Mouse (Mus musculus): ENCODE measurements around the gene Nasp. TPM values are rescaled to one million over a fixed set of nuclear protein-coding genes. Genes with fewer than 3 reads are reported as not detected.

The Nasp gene
- polyA plus RNA-seq, 1 experiment from 2014 or later: 187 TPM

DNA sequence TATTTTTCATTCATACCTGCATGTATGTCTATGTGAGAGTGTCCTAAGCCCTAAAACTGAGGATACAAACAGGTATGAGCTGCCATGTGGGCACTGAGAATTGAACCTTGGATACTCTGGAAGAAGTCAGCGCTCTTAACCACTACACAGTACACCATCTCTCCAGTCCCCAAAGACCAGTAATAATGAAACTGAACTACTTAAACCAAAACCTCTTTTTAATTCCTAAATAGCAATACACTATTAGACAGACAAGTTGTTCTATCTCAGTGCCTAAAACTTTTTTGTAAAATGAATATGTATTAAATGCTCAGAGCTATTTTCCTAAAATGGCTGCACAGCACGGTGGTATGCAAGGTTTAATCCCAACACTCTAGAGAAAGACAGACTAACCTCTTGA lies 12.5 kb downstream of the Nasp start:
- Histone ChIP-seq H3K4me3 (ENCODE audit: low read depth, low read length) (no peak overlapping the region), H3K9me3 (ENCODE audit: control insufficient read depth, low read length) (no peaks in the 10 kb centered on the region), H3K36me3 (ENCODE audit: control insufficient read depth, insufficient read depth, low read length) (peaks cover 54% of the 10 kb centered on the region), H3K9ac (ENCODE audit: low read depth, low read length) (no peak overlapping the region), H3K4me1 (replicated peaks; ENCODE audit: control insufficient read depth, insufficient read depth, low read length) (no peaks in the 10 kb centered on the region), H3K4me2 (no peak overlapping the region), H3K27me3 (replicated peaks; ENCODE audit: control insufficient read depth, insufficient read depth, low read length) (no peaks in the 10 kb centered on the region), H3K27ac (ENCODE audit: low read depth, low read length) (no peak overlapping the region)
- no peak for ATAC-seq (replicated peaks; ENCODE audit: low FRiP score)
- no peak for DNase-seq (ENCODE audit: low spot score)
- WGBS: 97% methylated on average over 2 of the region's 2 CpGs

DNA sequence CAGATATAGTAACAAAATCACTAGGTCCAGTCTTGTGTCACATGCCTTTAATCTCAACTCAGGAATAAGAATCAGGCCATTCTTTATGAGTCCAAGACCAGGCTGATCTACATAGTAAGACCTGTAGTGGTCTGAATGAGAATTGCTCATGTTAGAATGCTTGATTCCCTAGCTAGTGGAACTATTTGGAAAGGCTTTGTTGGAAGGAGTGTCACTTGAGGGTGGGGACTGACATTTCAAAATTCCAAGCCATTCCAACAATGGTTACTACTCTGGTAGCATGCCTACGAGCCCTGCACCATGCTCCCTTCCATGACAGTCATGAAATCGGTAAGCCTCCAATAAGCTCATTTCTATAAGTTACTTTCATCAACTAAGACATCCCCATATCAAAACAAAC lies 15.1 kb downstream of the Nasp start:
- H3K4me1 ChIP-seq (replicated peaks; ENCODE audit: control insufficient read depth, insufficient read depth, low read length): no peaks in the 10 kb centered on the region
- no peak overlapping the region for H3K9ac ChIP-seq (ENCODE audit: low read depth, low read length)
- H3K36me3 ChIP-seq (ENCODE audit: control insufficient read depth, insufficient read depth, low read length): peaks cover 45% of the 10 kb centered on the region
- H3K4me3 ChIP-seq (ENCODE audit: low read depth, low read length): no peak overlapping the region
- no peaks in the 10 kb centered on the region for H3K9me3 ChIP-seq (ENCODE audit: control insufficient read depth, low read length)
- DNase-seq (ENCODE audit: low spot score): no peak
- no peak for ATAC-seq (replicated peaks; ENCODE audit: low FRiP score)
- no peak overlapping the region for H3K27ac ChIP-seq (ENCODE audit: low read depth, low read length)
- no peaks in the 10 kb centered on the region for H3K27me3 ChIP-seq (replicated peaks; ENCODE audit: control insufficient read depth, insufficient read depth, low read length)
- no peak overlapping the region for H3K4me2 ChIP-seq
- WGBS: 93% methylated on average over 2 of the region's 2 CpGs

DNA sequence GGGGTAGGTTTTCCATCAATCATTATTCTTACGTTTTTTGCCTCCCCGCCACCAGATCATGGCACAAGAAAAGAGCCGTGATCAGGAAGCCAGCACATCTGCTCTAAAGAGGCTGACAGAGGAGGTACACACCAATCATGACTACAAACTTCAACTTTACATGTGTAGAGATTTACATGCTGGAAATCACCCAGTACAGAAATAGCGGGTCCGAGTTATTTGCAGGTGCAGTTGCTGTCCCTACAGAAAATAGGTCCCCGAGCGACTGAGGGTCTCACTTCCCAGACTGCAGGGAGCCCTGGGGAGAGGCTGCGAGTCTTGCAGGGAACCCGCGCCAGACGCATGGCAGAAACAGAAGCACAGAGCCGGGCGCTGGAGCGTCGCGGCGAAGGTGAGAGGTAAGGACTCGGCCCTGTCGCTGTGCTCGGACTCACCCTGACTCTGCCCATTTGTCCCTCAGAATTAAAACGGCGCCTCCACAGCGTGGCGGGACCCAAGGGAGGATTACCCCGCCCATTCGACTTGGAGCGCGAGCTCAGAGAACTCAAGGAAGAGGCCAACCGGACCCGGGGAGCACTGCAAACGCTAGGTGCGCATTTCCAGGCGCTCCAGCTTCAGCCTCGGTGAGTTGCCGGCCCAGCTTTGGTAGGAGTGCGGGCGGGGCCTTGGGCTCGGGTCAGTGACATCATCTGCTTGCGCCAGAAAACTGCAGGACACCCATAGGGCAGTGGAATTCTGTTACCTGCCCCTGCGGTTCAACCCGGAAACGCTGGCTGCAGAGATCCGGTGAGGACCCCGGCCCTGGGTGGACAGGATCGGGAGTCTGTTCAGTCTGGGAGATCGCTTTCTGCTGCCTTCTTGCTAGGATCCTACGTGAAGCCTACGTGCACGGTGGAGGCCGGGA lies 30.5 kb downstream of the Nasp start:
- DNase-seq (ENCODE audit: low spot score): peak; percentile 91
- Histone ChIP-seq H3K4me2 (peak overlapping the region; percentile 76), H3K36me3 (ENCODE audit: control insufficient read depth, insufficient read depth, low read length) (peaks cover 24% of the 10 kb centered on the region), H3K27ac (ENCODE audit: low read depth, low read length) (peak overlapping the region; percentile 2; the same call in 1 of the 2 replicates), H3K9me3 (ENCODE audit: control insufficient read depth, low read length) (no peaks in the 10 kb centered on the region), H3K27me3 (replicated peaks; ENCODE audit: control insufficient read depth, insufficient read depth, low read length) (no peaks in the 10 kb centered on the region), H3K4me1 (replicated peaks; ENCODE audit: control insufficient read depth, insufficient read depth, low read length) (peaks cover 18% of the 10 kb centered on the region), H3K9ac (ENCODE audit: low read depth, low read length) (peak overlapping the region; percentile 62), H3K4me3 (ENCODE audit: low read depth, low read length) (peak overlapping the region; percentile 63)
- ATAC-seq (replicated peaks; ENCODE audit: low FRiP score): peak; percentile 94
- under 1% methylated on average over 50 of the region's 50 CpGs for WGBS

DNA sequence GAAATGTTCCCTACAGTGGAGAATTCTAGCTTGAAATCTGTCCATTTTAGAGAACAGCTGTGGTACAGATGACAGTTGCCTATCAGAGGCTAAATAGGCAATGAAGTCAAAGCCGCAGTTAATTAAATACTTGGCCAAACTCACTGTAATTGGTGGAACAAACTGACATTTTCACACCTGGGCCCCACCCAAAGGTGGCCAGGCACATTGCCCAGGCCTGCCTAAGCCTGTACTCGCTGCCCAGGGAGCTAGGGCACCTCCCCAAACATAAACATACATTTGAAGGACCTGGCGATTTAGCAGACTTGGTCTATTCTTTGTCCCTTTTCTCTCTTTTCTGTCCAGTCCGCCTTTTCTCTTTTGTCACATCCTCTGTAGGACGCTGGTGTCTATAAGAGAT lies 31.4 kb downstream of the Nasp start, which contains the start of gene Ccdc17:
Gene Ccdc17, plus strand, starts transcription at position 276 of the 400 bp plus-strand sequence.
- Histone ChIP-seq H3K4me2 (peak within 1 kb of the TSS; percentile 76), H3K4me1 (replicated peaks; ENCODE audit: control insufficient read depth, insufficient read depth, low read length) (peaks cover 18% of the 10 kb centered on the region), H3K9me3 (ENCODE audit: control insufficient read depth, low read length) (no peaks in the 10 kb centered on the region), H3K36me3 (ENCODE audit: control insufficient read depth, insufficient read depth, low read length) (peaks cover 28% of the 10 kb centered on the region), H3K9ac (ENCODE audit: low read depth, low read length) (peak within 1 kb of the TSS; percentile 62), H3K27ac (ENCODE audit: low read depth, low read length) (peak within 1 kb of the TSS; percentile 2; the same call in 1 of the 2 replicates), H3K4me3 (ENCODE audit: low read depth, low read length) (peak within 1 kb of the TSS; percentile 63), H3K27me3 (replicated peaks; ENCODE audit: control insufficient read depth, insufficient read depth, low read length) (no peaks in the 10 kb centered on the region)
- WGBS: 33% methylated on average over 5 of the region's 5 CpGs
- DNase-seq (ENCODE audit: low spot score): no peak
- no peak for ATAC-seq (replicated peaks; ENCODE audit: low FRiP score)

DNA sequence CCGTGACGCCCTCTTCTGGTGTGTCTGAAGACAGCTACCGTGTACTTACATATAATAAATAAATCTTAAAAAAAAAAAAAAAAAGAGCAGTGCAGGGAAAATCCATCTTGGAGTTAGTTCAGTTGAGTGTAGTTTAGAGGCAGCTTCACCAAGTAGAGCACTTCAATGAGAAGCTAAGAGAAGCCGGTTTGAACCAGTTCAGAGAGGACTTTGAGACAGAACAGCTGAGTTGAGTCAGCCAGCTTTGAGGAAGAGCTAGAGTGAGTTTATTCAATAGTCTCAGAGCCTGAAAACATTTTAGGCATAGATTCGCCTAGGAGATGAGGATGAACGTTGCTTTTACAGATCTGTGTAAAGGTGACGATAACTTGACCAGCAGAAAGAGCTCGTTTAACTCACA lies 31.9 kb downstream of the Nasp start:
- no peaks in the 10 kb centered on the region for H3K9me3 ChIP-seq (ENCODE audit: control insufficient read depth, low read length)
- H3K27ac ChIP-seq (ENCODE audit: low read depth, low read length): no peak overlapping the region
- H3K4me2 ChIP-seq: peak overlapping the region; percentile 76; the same call in 1 of the 2 replicates
- H3K4me3 ChIP-seq (ENCODE audit: low read depth, low read length): no peak overlapping the region
- peaks cover 30% of the 10 kb centered on the region for H3K36me3 ChIP-seq (ENCODE audit: control insufficient read depth, insufficient read depth, low read length)
- no peak overlapping the region for H3K9ac ChIP-seq (ENCODE audit: low read depth, low read length)
- H3K4me1 ChIP-seq (replicated peaks; ENCODE audit: control insufficient read depth, insufficient read depth, low read length): peaks cover 18% of the 10 kb centered on the region
- DNase-seq (ENCODE audit: low spot score) (peak; percentile 11), ATAC-seq (replicated peaks; ENCODE audit: low FRiP score) (no peak)
- no peaks in the 10 kb centered on the region for H3K27me3 ChIP-seq (replicated peaks; ENCODE audit: control insufficient read depth, insufficient read depth, low read length)
- 80% methylated on average over 8 of the region's 8 CpGs for WGBS

DNA sequence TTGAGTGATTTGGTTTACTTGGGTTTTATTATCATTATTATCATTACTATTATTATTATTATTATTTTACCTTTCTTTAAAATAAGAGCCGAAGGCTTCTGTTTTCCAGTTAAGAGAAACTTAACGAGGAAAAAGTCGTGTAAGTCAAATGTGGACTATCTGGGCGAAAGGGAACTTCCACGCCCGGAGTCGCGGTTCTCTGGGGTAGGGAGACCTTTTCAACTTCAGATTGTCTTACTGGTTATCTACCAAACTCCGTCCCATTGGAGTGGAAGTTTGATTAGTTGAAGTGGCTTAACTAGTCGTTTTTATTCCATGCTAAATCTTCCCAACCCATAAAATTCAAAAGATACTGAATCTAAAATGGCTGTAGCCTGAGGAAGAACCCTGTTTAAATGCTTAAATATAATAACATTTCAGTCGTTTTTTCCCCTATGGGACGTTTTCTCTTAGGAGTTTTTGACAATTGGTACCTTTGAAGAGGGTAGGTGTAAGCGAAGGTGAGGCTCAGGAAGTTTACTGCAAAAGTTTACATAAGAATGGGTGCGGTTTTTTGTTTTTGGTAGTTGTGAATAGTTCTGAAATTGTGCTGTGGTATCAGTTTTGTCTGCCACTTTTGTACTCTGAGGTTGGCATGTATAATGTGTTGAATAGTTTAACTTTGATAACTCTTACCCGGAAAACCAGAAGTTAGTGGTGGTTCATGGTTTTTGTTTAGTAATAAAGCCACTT lies 69.4 kb downstream of the Nasp start:
- H3K36me3 ChIP-seq (ENCODE audit: control insufficient read depth, insufficient read depth, low read length): peaks cover 4% of the 10 kb centered on the region; the same call in 1 of the 2 replicates
- peak overlapping the region; percentile 83 for H3K4me3 ChIP-seq (ENCODE audit: low read depth, low read length)
- DNase-seq (ENCODE audit: low spot score): no peak
- 2% methylated on average over 15 of the region's 15 CpGs for WGBS
- no peaks in the 10 kb centered on the region for H3K9me3 ChIP-seq (ENCODE audit: control insufficient read depth, low read length)
- peak overlapping the region; percentile 81 for H3K9ac ChIP-seq (ENCODE audit: low read depth, low read length)
- peaks cover 8% of the 10 kb centered on the region; the same call in 1 of the 2 replicates for H3K4me1 ChIP-seq (replicated peaks; ENCODE audit: control insufficient read depth, insufficient read depth, low read length)
- no peak for ATAC-seq (replicated peaks; ENCODE audit: low FRiP score)
- peak overlapping the region; percentile 83 for H3K4me2 ChIP-seq
- H3K27ac ChIP-seq (ENCODE audit: low read depth, low read length): peak overlapping the region; percentile 93
- no peaks in the 10 kb centered on the region for H3K27me3 ChIP-seq (replicated peaks; ENCODE audit: control insufficient read depth, insufficient read depth, low read length)

DNA sequence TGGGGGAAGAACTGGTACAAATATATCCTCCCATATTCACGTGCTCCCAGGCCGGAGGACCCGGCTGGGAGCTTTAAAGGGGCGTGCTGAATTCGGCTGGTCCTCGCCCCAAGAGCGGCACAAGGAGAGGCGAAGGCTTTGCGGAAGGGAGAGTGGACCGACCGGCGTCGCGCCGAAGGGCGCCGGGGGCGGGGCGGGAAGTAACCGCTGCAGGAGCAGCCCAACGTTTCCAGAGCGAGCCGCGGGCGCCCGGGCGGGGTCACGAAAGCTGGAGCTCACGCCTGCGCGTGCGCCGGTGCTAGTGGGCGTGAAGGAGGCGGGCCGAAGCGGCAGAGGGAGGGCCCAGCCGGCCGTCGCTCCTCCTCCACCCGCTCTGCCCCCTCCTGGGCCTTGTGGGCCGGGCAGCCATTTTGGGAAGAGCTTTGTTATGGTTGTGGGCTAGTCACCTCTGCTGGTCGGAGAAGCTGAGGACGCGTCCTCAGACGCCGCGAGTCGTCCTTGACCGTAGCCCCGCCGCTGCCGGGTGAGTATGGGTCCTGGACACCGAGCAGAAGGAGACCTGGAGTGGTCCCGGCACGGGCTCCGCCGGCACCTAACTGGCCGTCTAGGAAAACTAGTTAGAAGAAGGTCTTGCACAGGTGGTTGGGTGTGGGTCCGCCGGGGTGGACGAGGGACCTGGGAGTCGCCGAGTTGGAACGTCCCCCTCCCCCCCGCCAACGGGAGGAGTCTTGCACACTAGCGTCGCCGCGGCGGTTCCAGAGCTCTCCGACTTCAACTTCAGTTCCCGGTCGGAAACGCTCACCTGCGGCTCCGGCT lies 70.2 kb downstream of the Nasp start, which contains the start of gene Gpbp1l1:
Gene Gpbp1l1, plus strand, starts transcription at position 353 of the 816 bp plus-strand sequence.
- peak within 1 kb of the TSS; percentile 81 for H3K9ac ChIP-seq (ENCODE audit: low read depth, low read length)
- H3K9me3 ChIP-seq (ENCODE audit: control insufficient read depth, low read length): no peaks in the 10 kb centered on the region
- ATAC-seq (replicated peaks; ENCODE audit: low FRiP score): peak; percentile 92
- peaks cover 5% of the 10 kb centered on the region; the same call in 1 of the 2 replicates for H3K36me3 ChIP-seq (ENCODE audit: control insufficient read depth, insufficient read depth, low read length)
- peak within 1 kb of the TSS; percentile 83 for H3K4me3 ChIP-seq (ENCODE audit: low read depth, low read length)
- peak within 1 kb of the TSS; percentile 83 for H3K4me2 ChIP-seq
- H3K27ac ChIP-seq (ENCODE audit: low read depth, low read length): peak within 1 kb of the TSS; percentile 93
- peaks cover 8% of the 10 kb centered on the region; the same call in 1 of the 2 replicates for H3K4me1 ChIP-seq (replicated peaks; ENCODE audit: control insufficient read depth, insufficient read depth, low read length)
- under 1% methylated on average over 78 of the region's 78 CpGs for WGBS
- peak; percentile 98 for DNase-seq (ENCODE audit: low spot score)
- H3K27me3 ChIP-seq (replicated peaks; ENCODE audit: control insufficient read depth, insufficient read depth, low read length): no peaks in the 10 kb centered on the region

Data from liver, embryonic 11.5 days (tissue).